Mouse (Mus musculus) midbrain, embryonic 13.5 days (tissue): Measurements from ENCODE around the gene Mapk14. TPM values are rescaled to one million over a fixed set of nuclear protein-coding genes. Genes with fewer than 3 reads are reported as not detected.
A peak's percentile ranks its signal among the peaks of the same experiment; 100 is the strongest.

ENCODE experiments used
- ATAC-seq: fragments of 200-750 bp; cut with Nextera tagmentation; 2 replicates; pipeline ENCODE4 v1.8.0; 2017; ENCODE audit warnings: mild to moderate bottlenecking, moderate TSS enrichment, moderate library complexity
- H3K27ac ChIP-seq: fragments of 300-500 bp; sonication (generic); 2 replicates; pipeline ENCODE4 v1.5.1; 2015; ENCODE audit warnings: inconsistent platforms, mild to moderate bottlenecking, moderate library complexity
- H3K27me3 ChIP-seq: fragments of 300-500 bp; sonication (generic); 2 replicates; pipeline ENCODE4 v1.6.1; 2015; ENCODE audit warnings: mild to moderate bottlenecking, inconsistent platforms
- H3K36me3 ChIP-seq: fragments of 300-500 bp; sonication (generic); 2 replicates; pipeline ENCODE4 v1.6.1; 2015; ENCODE audit warnings: mild to moderate bottlenecking, inconsistent platforms
- H3K4me1 ChIP-seq: fragments of 300-500 bp; sonication (generic); replicated peaks from 2 replicates; pipeline ENCODE4 v1.6.1; 2015; ENCODE audit warnings: inconsistent platforms
- H3K4me2 ChIP-seq: fragments of 300-500 bp; sonication (generic); replicated peaks from 2 replicates; pipeline ENCODE4 v1.6.1; 2015; ENCODE audit warnings: moderate library complexity, mild to moderate bottlenecking, inconsistent platforms
- H3K4me3 ChIP-seq: fragments of 300-500 bp; sonication (generic); replicated peaks from 2 replicates; pipeline ENCODE4 v1.5.1; 2015; ENCODE audit warnings: mild to moderate bottlenecking, inconsistent platforms
- H3K9ac ChIP-seq: fragments of 300-500 bp; sonication (generic); replicated peaks from 2 replicates; pipeline ENCODE4 v1.6.1; 2015; ENCODE audit warnings: mild to moderate bottlenecking, inconsistent platforms
- H3K9me3 ChIP-seq: fragments of 300-500 bp; sonication (generic); 2 replicates; pipeline ENCODE4 v1.6.1; 2016; ENCODE audit warnings: mild to moderate bottlenecking, inconsistent platforms
- WGBS: fragments of 180-500 bp; shearing (Covaris S2); methylation state at CpG from one replicate; pipeline ENCODE4 v1.1.7; 2015; 5-methylcytosine and 5-hydroxymethylcytosine counted together
- polyA plus RNA-seq: library from polyadenylated mRNA; unstranded; fragments of >200 nt; fragmentation: Nextera tagmentation; extraction: Ambion mirVana; gene quantifications from 2 replicates; pipeline ENCODE4 v1.2.1, GENCODE M21; 2015

Gene Mapk14
- polyA plus RNA-seq, 1 experiment from 2014 or later = 27.0 TPM

DNA sequence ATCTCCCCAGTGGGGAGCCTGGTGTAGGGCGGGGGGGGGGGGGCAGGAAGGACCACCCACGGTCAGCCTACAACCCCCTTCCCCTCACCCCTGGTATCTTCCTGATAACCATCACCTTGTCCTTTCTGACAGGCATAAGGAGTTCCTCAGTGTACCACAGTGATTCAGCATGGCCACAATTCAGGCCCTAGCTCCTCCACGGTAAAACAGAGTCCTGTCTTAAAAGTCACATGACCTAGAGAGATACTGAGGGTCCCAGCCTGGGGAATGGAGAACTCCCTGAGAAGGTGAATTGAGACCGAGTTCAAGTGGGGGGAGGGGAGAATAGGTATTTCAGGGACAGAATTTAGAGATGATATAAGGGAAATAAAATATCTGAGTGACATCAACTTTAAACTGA lies 3.8 kb upstream of the Mapk14 start:
- Histone ChIP-seq H3K27ac (no peak overlapping the region), H3K27me3 (peaks cover 16% of the 10 kb centered on the region), H3K4me3 (no peak overlapping the region), H3K36me3 (no peaks in the 10 kb centered on the region), H3K4me1 (peaks cover 13% of the 10 kb centered on the region), H3K4me2 (no peak overlapping the region), H3K9ac (no peak overlapping the region), H3K9me3 (no peaks in the 10 kb centered on the region)
- no peak for ATAC-seq
- WGBS = 47% methylated on average over 4 of the region's 4 CpGs

DNA sequence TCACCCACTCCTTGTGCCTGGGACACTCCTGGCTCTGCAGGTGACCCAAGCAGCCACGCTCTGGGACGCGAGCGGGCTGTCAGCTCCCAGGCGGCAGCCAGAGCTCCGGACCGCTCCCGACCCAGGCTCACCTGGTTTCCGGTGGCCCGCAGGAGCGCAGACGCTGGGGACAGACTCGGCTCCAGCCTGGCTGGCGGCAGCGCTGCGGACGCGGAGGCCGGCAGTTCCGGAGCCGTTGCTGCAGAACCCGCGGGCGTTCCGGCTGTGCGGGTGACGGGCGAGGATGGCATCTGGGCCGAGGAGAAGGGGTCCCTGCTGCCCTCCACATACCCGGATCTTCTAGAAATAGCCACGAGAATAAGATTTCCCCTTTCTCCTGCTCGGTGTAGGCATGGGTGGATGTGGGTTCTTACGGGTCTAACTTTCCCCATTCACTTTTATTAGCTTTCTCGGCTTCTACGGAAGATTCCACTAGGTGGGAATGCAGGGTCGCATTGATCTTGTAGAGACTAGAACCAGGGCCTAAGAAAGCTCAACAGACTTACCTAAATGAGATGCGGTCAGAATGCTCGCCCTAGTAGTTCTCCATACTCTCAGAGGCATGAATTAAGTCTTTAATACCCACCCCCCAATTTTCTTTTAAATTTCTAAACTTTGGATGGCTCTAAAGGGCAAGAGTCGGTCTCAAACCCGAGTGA lies 1.4 kb upstream of the Mapk14 start, which contains the start of gene Slc26a8:
Gene Slc26a8 (minus strand): TSS at position 648 of the 698 bp plus-strand sequence.
- H3K27ac ChIP-seq = peak within 1 kb of the TSS; percentile 97
- H3K9ac ChIP-seq = peak within 1 kb of the TSS; percentile 91
- H3K36me3 ChIP-seq = no peaks in the 10 kb centered on the region
- peak within 1 kb of the TSS; percentile 74 for H3K4me3 ChIP-seq
- peaks cover 16% of the 10 kb centered on the region for H3K27me3 ChIP-seq
- WGBS = 10% methylated on average over 40 of the region's 40 CpGs
- ATAC-seq = no peak
- peak within 1 kb of the TSS; percentile 80 for H3K4me2 ChIP-seq
- peaks cover 32% of the 10 kb centered on the region for H3K4me1 ChIP-seq
- H3K9me3 ChIP-seq = no peaks in the 10 kb centered on the region

DNA sequence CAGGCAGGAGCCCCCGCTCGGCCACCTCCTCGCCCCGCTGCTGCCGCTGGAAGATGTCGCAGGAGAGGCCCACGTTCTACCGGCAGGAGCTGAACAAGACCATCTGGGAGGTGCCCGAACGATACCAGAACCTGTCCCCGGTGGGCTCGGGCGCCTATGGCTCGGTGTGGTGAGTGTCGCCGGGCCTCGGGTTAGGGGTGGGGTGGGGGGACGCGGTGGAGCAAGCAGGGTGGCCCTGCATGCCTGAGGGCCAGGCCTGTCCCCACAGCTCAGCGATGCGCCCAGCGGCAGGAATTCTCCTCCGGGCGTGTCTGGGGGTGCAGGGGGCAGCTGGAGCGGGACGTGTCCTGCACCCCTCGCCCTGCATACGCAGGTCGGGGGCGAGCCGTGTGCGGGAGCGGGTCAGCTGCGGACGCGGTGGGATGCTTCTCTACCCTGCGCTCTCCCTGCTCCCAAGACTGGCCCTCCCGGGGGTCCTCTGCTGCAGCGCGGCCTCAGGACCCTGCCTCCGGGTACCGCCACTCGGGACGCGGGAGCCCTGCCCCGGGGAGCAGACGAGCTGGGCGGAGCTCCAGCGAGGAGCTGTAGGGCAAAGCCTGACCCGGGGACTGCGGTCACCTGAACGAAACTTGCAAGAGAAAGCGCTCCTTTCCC lies 685 bp downstream of the Mapk14 start:
- H3K4me2 ChIP-seq = peak overlapping the region; percentile 76
- H3K36me3 ChIP-seq = no peaks in the 10 kb centered on the region
- H3K4me3 ChIP-seq = peak overlapping the region; percentile 74
- WGBS = under 1% methylated on average over 52 of the region's 53 CpGs
- H3K27ac ChIP-seq = peak overlapping the region; percentile 97
- H3K9ac ChIP-seq = peak overlapping the region; percentile 91
- ATAC-seq = peak; percentile 74
- H3K4me1 ChIP-seq = peaks cover 38% of the 10 kb centered on the region
- H3K27me3 ChIP-seq = peaks cover 16% of the 10 kb centered on the region
- H3K9me3 ChIP-seq = no peaks in the 10 kb centered on the region

DNA sequence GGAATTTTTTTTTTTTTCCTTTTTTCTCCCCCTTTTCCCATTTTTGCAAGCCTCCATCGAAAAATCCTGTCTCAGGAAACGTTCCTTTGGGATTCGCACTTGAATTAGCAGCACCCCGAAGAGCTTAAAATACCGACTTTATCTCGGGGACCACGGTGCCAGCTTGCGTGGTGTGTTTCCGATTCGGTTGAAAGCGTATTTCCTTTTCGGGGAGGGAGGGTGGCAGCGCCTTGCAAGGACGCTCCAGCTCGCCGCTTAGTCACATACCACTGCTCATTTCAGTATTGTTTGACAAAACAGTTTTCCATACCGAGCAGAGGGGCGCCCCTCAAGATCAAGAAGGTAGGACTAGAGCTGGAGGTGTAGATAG lies 1.2 kb downstream of the Mapk14 start:
- peak overlapping the region; percentile 76 for H3K4me2 ChIP-seq
- H3K27me3 ChIP-seq = peaks cover 16% of the 10 kb centered on the region
- peaks cover 43% of the 10 kb centered on the region for H3K4me1 ChIP-seq
- H3K4me3 ChIP-seq = peak overlapping the region; percentile 74
- peak overlapping the region; percentile 91 for H3K9ac ChIP-seq
- no peaks in the 10 kb centered on the region for H3K36me3 ChIP-seq
- no peaks in the 10 kb centered on the region for H3K9me3 ChIP-seq
- WGBS = under 1% methylated on average over 18 of the region's 18 CpGs
- no peak for ATAC-seq
- H3K27ac ChIP-seq = peak overlapping the region; percentile 97

DNA sequence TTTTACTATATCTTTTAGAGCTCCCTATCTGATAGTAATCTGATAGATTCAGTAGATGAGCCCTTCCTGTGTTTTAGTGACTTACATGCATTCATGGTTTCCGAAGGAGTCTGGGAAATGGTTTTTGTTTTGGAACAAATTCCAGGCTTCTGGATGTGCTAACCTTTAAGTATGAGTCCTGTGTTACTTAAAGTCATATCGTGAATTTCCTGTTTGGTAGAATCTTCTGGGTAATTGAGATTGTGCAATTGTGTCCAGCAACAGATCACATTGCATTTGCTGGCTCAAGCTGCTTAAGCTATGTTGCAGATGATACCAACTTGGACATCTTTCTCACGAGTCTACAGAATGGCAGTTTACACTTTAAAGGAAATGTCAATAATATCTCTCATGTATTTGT lies 2.0 kb downstream of the Mapk14 start:
- H3K4me2 ChIP-seq = peak overlapping the region; percentile 76
- no peak for ATAC-seq
- no peak overlapping the region for H3K27ac ChIP-seq
- no peaks in the 10 kb centered on the region for H3K9me3 ChIP-seq
- H3K36me3 ChIP-seq = no peaks in the 10 kb centered on the region
- H3K27me3 ChIP-seq = peaks cover 16% of the 10 kb centered on the region
- H3K4me1 ChIP-seq = peaks cover 51% of the 10 kb centered on the region
- WGBS = 56% methylated on average over 3 of the region's 3 CpGs
- H3K4me3 ChIP-seq = peak overlapping the region; percentile 74
- peak overlapping the region; percentile 91 for H3K9ac ChIP-seq

DNA sequence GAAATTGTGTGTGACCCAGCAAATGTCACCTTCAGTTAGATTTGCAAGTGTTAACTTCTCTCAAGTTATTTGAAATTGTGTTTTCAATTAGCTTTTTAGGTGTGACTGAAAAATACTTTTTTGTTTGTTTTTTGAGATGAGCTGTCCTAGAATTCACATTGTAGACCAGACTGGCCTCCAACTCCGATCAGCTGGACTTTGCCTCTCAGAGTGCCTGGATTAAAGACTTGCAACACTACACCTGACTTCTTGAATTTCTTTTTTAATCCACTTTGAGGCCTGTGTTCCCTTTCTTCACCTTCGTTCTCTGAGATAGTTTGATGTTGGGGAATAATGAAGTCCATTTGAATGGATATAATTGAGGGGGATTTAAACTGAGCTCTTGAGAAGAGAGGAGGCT lies 2.9 kb downstream of the Mapk14 start:
- Histone ChIP-seq H3K4me2 (no peak overlapping the region), H3K4me3 (no peak overlapping the region), H3K9ac (peak overlapping the region; percentile 47; the same call in 1 of the 2 replicates), H3K4me1 (peaks cover 56% of the 10 kb centered on the region), H3K27ac (no peak overlapping the region), H3K27me3 (peaks cover 9% of the 10 kb centered on the region), H3K36me3 (no peaks in the 10 kb centered on the region), H3K9me3 (no peaks in the 10 kb centered on the region)
- WGBS = 53% methylated on average over 2 of the region's 2 CpGs
- no peak for ATAC-seq

DNA sequence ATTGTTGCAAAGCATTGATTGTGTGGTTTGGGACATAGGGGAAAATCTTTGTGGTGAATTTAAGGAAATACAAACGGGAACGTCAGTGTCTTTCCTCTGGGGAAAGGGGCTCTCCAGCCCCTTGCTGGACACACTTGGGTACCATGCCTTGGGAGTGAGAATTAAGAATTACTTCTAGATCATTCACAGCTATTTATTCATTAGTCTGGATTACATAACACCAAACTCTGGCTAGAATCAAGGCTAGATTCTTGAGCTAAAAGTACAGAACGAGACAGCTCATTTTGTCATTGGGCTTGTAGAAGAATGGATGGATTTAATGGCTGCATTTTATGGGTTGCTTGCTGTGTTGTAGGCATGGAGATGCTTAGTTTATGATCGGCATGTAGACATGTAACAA lies 3.7 kb downstream of the Mapk14 start:
- H3K4me3 ChIP-seq = no peak overlapping the region
- H3K27ac ChIP-seq = no peak overlapping the region
- H3K4me2 ChIP-seq = no peak overlapping the region
- 81% methylated on average over 4 of the region's 4 CpGs for WGBS
- H3K27me3 ChIP-seq = 0 out of 2 replicates have a peak, but pooled peaks cover 1% of the 10 kb centered on the region
- H3K4me1 ChIP-seq = peaks cover 49% of the 10 kb centered on the region
- no peaks in the 10 kb centered on the region for H3K9me3 ChIP-seq
- no peak for ATAC-seq
- H3K36me3 ChIP-seq = no peaks in the 10 kb centered on the region
- no peak overlapping the region for H3K9ac ChIP-seq

DNA sequence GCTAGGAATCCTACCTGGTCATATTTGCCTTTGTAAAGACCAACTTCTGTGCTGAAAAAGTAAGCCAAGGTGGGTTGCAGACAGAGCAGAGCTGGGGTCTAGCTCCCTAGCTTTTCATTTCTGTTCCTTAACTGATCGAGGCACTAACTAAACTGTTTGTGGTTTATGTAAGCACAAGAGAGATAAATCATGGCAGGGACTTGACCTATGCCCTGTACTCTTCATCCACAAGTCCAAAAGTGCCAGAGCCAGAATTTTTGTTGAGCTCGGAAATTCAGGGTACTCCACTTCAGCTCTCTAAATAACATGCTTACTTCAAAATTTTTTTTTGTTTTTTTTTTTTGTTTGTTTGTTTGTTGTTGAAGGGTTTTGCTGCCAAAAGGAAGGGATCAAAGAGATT lies 5.5 kb downstream of the Mapk14 start:
- ATAC-seq = no peak
- H3K9ac ChIP-seq = peak overlapping the region; percentile 10; the same call in 1 of the 2 replicates
- H3K36me3 ChIP-seq = no peaks in the 10 kb centered on the region
- no peak overlapping the region for H3K27ac ChIP-seq
- H3K4me1 ChIP-seq = peaks cover 43% of the 10 kb centered on the region
- H3K9me3 ChIP-seq = no peaks in the 10 kb centered on the region
- WGBS = 63% methylated on average over 2 of the region's 2 CpGs
- H3K27me3 ChIP-seq = no peaks in the 10 kb centered on the region
- no peak overlapping the region for H3K4me2 ChIP-seq
- H3K4me3 ChIP-seq = no peak overlapping the region

DNA sequence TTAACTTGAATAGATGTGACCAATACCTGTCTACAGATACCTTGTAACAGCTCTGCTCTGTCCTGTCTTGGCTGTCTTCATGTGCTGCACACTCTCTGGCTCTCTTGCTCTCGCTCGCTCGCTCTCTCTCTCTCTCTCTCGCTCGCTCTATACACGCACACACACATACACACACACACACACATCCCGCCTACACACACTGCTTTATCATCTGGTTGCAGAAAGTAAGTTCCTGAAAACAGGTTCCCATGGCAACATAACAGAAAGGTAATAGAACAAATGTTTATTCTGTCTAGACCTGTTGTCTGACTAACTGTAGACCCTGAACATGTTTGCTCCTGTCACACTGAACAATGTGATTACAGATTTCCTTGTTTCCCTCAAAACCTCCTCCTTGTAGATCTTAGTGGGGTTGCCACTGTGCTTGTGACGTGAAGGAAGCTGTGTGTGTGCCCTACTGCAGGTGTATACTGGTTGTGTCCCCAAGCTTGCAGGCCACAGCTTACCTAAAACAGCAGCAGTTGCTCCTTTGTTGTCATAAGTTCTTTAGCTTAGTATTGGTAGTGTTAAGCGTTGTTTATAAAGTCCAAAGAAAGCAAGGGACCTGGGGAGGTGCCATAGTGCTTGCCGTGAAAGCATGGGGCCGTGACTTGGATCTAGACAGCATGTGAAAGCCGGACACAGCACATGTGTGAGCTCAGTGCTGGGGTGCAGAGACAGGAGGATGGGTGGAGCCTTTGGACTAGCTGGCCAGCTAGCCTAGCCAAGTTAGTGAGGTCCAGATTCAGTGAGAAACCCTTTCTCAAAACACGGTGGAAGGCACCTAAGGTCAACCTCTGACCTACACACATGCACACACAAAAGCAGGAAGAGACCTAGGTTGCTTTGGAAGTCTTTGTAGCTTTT lies 6.4 kb downstream of the Mapk14 start:
- H3K4me1 ChIP-seq = peaks cover 41% of the 10 kb centered on the region
- H3K4me3 ChIP-seq = no peak overlapping the region
- no peak overlapping the region for H3K4me2 ChIP-seq
- ATAC-seq = no peak
- H3K36me3 ChIP-seq = no peaks in the 10 kb centered on the region
- no peaks in the 10 kb centered on the region for H3K27me3 ChIP-seq
- 0 out of 2 replicates have a peak overlapping the region, but pooled peaks have one; percentile 1 for H3K27ac ChIP-seq
- WGBS = 82% methylated on average over 13 of the region's 13 CpGs
- H3K9ac ChIP-seq = peak overlapping the region; percentile 10; the same call in 1 of the 2 replicates
- H3K9me3 ChIP-seq = no peaks in the 10 kb centered on the region

DNA sequence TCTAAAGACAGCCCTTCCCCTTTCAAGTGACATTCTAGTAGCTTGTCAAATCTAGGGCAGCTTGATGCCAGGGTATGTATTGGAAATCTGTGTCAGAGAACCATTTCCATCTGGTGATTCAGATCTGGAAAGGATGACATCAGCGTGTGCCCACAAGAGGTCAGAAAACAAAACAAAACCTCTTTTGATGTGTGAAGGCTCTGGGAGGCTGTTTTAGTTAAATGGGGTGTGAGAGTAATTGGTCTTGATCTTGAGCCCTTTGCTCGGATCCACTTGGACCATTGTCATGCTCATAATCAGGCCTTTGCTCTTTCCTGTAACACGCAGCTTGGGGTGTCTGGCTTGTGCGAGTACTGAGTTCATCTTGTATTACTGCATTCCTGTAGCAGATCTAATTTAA lies 7.1 kb downstream of the Mapk14 start:
- WGBS = 41% methylated on average over 4 of the region's 4 CpGs
- no peak overlapping the region for H3K4me2 ChIP-seq
- no peaks in the 10 kb centered on the region for H3K27me3 ChIP-seq
- H3K9ac ChIP-seq = no peak overlapping the region; the same call in 1 of the 2 replicates
- no peak for ATAC-seq
- no peaks in the 10 kb centered on the region for H3K36me3 ChIP-seq
- H3K27ac ChIP-seq = no peak overlapping the region
- no peaks in the 10 kb centered on the region for H3K9me3 ChIP-seq
- H3K4me3 ChIP-seq = no peak overlapping the region
- H3K4me1 ChIP-seq = peaks cover 34% of the 10 kb centered on the region

DNA sequence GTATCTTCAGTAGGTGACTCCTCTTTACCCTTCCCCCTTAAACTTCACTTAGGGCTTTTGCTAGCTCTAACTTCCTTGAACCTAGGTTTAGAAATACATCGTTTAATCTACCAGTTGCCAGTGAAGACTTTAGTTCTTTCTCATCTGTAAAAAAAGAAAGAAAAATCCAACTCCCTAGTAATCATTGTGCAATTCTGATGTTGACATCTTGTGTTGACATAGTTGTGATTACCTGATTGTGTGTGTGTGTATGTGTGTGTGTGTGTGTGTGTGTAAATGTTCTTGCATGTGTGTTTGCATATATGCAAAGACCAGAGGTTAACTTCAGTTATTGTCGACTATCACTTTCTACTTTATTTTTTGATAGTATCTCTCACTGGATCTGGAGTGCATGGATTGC lies 7.5 kb downstream of the Mapk14 start:
- peaks cover 30% of the 10 kb centered on the region for H3K4me1 ChIP-seq
- no peak overlapping the region for H3K4me3 ChIP-seq
- H3K4me2 ChIP-seq = no peak overlapping the region
- no peak overlapping the region for H3K27ac ChIP-seq
- no peaks in the 10 kb centered on the region for H3K36me3 ChIP-seq
- 93% methylated on average over 2 of the region's 2 CpGs for WGBS
- H3K9me3 ChIP-seq = no peaks in the 10 kb centered on the region
- no peak overlapping the region; the same call in 1 of the 2 replicates for H3K9ac ChIP-seq
- H3K27me3 ChIP-seq = no peaks in the 10 kb centered on the region
- no peak for ATAC-seq

DNA sequence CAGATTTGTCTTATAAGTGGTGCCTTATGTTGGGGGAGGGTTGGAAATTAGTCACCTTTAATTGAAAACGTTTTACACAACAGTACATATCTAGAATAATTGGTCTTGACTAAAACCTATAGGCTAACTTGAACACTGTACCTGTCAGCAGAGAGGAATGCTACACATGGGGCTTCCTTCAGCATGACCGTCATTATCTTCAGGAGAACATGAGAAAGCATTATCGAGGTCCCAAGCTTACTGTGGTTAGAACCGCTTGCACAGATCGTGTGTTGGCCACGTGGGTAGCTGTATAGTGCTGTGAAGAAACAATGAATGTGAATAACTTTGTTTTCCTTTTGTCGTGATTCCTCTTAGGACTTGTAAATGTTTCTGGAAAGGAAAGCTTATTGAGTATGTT lies 8.7 kb downstream of the Mapk14 start:
- Histone ChIP-seq H3K4me2 (no peak overlapping the region), H3K36me3 (no peaks in the 10 kb centered on the region), H3K27ac (no peak overlapping the region), H3K4me3 (no peak overlapping the region), H3K9ac (no peak overlapping the region), H3K4me1 (peaks cover 23% of the 10 kb centered on the region), H3K9me3 (no peaks in the 10 kb centered on the region), H3K27me3 (no peaks in the 10 kb centered on the region)
- ATAC-seq = no peak
- WGBS = 88% methylated on average over 7 of the region's 7 CpGs
